Mouse (Mus musculus) midbrain, embryonic 14.5 days (tissue): ENCODE measurements around the gene Slc16a12. TPM values are rescaled to one million over a fixed set of nuclear protein-coding genes. Genes with fewer than 3 reads are reported as not detected.
"Not testable (repeated sequence)": the region's sequence is repeated elsewhere in the genome, so short reads cannot be mapped to it uniquely, and the experiment has no call there.

Experiments
- ATAC-seq: fragments of 200-750 bp; cut with Nextera tagmentation; 2 replicates; pipeline ENCODE4 v1.8.0; 2017; ENCODE audit warnings: moderate number of reproducible peaks, moderate library complexity; ENCODE audit not compliant: low FRiP score, low TSS enrichment
- DNase-seq: peaks from one replicate; pipeline ENCODE4 v3.0.0-alpha.2; 2015
- H3K27ac ChIP-seq: fragments of 300-500 bp; sonication (generic); replicated peaks from 2 replicates; pipeline ENCODE4 v1.5.1; 2014; ENCODE audit warnings: mild to moderate bottlenecking, low read depth, low read length, moderate library complexity
- H3K27me3 ChIP-seq: fragments of 300-500 bp; sonication (generic); 2 replicates; pipeline ENCODE4 v1.6.1; 2014; ENCODE audit warnings: low read length, control low read depth, mixed read lengths; ENCODE audit not compliant: control insufficient read depth, insufficient read depth
- H3K36me3 ChIP-seq: fragments of 300-500 bp; sonication (generic); 2 replicates; pipeline ENCODE4 v1.6.1; 2014; ENCODE audit warnings: low read length, control low read depth; ENCODE audit not compliant: control insufficient read depth, insufficient read depth
- H3K4me1 ChIP-seq: fragments of 300-500 bp; sonication (generic); 2 replicates; pipeline ENCODE4 v1.6.1; 2014; ENCODE audit warnings: mild to moderate bottlenecking, antibody characterized with exemption, low read length, control low read depth; ENCODE audit not compliant: control insufficient read depth, insufficient read depth
- H3K4me2 ChIP-seq: fragments of 300-500 bp; sonication (generic); 2 replicates; pipeline ENCODE4 v1.6.1; 2014; ENCODE audit warnings: mild to moderate bottlenecking, low read length, moderate library complexity
- H3K4me3 ChIP-seq: fragments of 300-500 bp; sonication (generic); replicated peaks from 2 replicates; pipeline ENCODE4 v1.5.1; 2014; ENCODE audit warnings: low read depth, low read length
- H3K9ac ChIP-seq: fragments of 300-500 bp; sonication (generic); replicated peaks from 2 replicates; pipeline ENCODE4 v1.6.1; 2014; ENCODE audit warnings: mild to moderate bottlenecking, low read length, moderate library complexity
- H3K9me3 ChIP-seq: fragments of 300-500 bp; sonication (generic); 2 replicates; pipeline ENCODE4 v1.6.1; 2016; ENCODE audit warnings: low read length, control low read depth, mixed read lengths; ENCODE audit not compliant: control insufficient read depth
- WGBS: fragments of 180-500 bp; shearing (Covaris S2); extraction: QIAGEN DNeasy Blood & Tissue Kit; methylation state at CpG from one replicate; pipeline ENCODE4 v1.1.7; 2014; 5-methylcytosine and 5-hydroxymethylcytosine counted together
- polyA plus RNA-seq: library from polyadenylated mRNA; unstranded; fragments of >200 nt; fragmentation: Nextera tagmentation; extraction: Ambion mirVana; gene quantifications from 2 replicates; pipeline ENCODE4 v1.2.1, GENCODE M21; 2014

Slc16a12 gene
- polyA plus RNA-seq, 1 experiment from 2014 or later, result 4.1 TPM

DNA sequence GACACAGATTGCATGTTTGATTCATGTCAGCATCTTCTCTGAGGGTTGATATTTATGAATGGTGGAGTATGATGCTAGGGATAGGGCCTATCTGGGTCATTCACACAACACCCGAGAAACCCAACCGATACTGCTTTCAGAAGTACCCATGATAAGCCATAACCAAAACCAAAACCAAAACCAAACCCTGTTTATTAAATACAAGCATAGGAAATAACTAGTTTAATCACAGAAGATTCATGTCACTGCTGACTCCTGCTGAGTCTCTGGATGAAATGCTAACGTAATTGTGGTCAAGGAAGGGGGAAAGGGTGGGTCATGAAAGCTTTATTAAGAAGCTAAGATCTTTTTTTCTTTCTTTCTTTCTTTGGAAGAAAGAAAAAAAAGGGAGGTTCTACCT, 96.8 kb downstream of the Slc16a12 start:
- no peak for ATAC-seq
- no peak overlapping the region for H3K9ac ChIP-seq
- H3K27me3 ChIP-seq, result no peaks in the 10 kb centered on the region
- WGBS, result 89% methylated on average over 3 of the region's 3 CpGs
- DNase-seq, result no peak
- H3K36me3 ChIP-seq, result no peaks in the 10 kb centered on the region
- H3K9me3 ChIP-seq, result no peaks in the 10 kb centered on the region
- no peak overlapping the region for H3K4me3 ChIP-seq
- H3K4me2 ChIP-seq, result no peak overlapping the region
- H3K27ac ChIP-seq, result no peak overlapping the region
- H3K4me1 ChIP-seq, result no peaks in the 10 kb centered on the region

DNA sequence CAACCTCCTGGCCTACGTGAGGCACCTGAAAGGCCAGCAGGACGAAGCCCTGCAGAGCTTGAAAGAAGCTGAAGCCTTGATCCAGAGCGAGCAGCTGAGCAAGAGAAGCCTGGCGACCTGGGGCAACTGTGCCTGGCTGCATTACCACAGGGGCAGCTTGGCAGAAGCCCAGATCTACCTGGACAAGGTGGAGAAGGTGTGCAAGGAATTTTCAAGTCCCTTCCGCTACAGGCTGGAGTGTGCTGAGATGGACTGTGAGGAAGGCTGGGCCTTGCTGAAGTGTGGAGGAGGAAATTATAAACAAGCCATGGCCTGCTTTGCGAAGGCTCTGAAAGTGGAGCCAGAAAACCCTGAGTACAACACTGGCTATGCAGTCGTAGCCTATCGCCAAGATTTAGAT, 99.5 kb downstream of the Slc16a12 start:
- not testable (repeated sequence) for H3K4me3 ChIP-seq, H3K4me2 ChIP-seq, ATAC-seq, H3K36me3 ChIP-seq, H3K9me3 ChIP-seq, DNase-seq, H3K27me3 ChIP-seq, H3K9ac ChIP-seq, H3K27ac ChIP-seq, H3K4me1 ChIP-seq
- 93% methylated on average over 7 of the region's 8 CpGs for WGBS

GRCm38 (mm10) chr19:34642616-34643015, 104.5 kb downstream of the Slc16a12 start:
- Histone ChIP-seq H3K36me3 (no peaks in the 10 kb centered on the region), H3K9ac (no peak overlapping the region), H3K4me2 (no peak overlapping the region), H3K4me3 (no peak overlapping the region), H3K27me3 (no peaks in the 10 kb centered on the region), H3K27ac (no peak overlapping the region), H3K4me1 (no peaks in the 10 kb centered on the region), H3K9me3 (no peaks in the 10 kb centered on the region)
- ATAC-seq, result no peak
- DNase-seq, result no peak
- WGBS, result 82% methylated on average over 5 of the region's 5 CpGs

- no peak within 1 kb of the TSS for H3K4me3 ChIP-seq
- no peaks in the 10 kb centered on the region for H3K27me3 ChIP-seq
- no peak within 1 kb of the TSS for H3K27ac ChIP-seq
- no peak for ATAC-seq
- no peak within 1 kb of the TSS for H3K4me2 ChIP-seq
- no peaks in the 10 kb centered on the region for H3K9me3 ChIP-seq
- H3K36me3 ChIP-seq, result no peaks in the 10 kb centered on the region
- WGBS, result 62% methylated on average over 4 of the region's 4 CpGs
- DNase-seq, result no peak
- H3K9ac ChIP-seq, result no peak within 1 kb of the TSS
- H3K4me1 ChIP-seq, result no peaks in the 10 kb centered on the region
These were observed 106.5 kb downstream of the Slc16a12 start, which contains the start of the genes Ifit1bl2 and Ifit1 for GRCm38 (mm10) chr19:34640623-34641022. Gene Ifit1bl2 (minus strand): TSS chr19:34640743. Gene Ifit1 (plus strand): TSS chr19:34640871.

DNA sequence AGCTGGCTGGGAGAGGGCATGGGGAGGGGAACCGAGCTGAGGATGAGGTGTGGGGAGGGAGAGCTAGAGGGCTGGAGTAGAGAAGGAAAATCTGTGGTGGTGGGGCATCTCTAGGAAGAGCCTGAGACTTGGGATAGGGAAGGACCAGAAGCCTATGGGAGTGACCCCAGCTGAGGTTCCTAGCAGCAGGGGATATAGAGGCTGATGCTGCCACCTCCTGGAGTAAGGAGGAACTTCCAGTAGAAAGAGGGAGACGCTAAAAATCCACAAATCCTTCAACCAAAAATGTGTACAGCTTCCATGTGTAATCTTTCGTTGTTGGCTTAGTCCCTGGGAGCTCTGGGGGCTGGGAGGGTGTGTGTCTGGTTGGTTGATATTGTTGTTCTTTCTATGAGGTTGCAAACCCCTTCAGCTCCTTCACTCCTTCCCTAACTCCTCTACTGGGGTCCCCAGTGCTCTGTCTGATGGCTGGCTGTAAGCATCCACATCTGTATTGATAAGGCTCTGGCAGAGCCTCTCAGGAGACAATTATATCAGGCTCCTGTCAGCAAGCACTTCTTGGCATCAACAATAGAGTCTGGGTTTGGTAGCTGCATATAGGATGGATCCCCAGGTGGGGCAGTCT, 110.0 kb downstream of the Slc16a12 start:
- H3K27ac ChIP-seq, result no peak overlapping the region
- DNase-seq (peak; percentile 76), ATAC-seq (peak; percentile 72)
- H3K27me3 ChIP-seq, result no peaks in the 10 kb centered on the region
- no peak overlapping the region for H3K9ac ChIP-seq
- WGBS, result 12% methylated on average over 3 of the region's 3 CpGs
- H3K4me1 ChIP-seq, result no peaks in the 10 kb centered on the region
- no peaks in the 10 kb centered on the region for H3K36me3 ChIP-seq
- no peaks in the 10 kb centered on the region for H3K9me3 ChIP-seq
- H3K4me3 ChIP-seq, result no peak overlapping the region
- H3K4me2 ChIP-seq, result no peak overlapping the region

GRCm38 (mm10) chr19:34633484-34633883, 113.6 kb downstream of the Slc16a12 start:
- Histone ChIP-seq H3K27me3 (no peaks in the 10 kb centered on the region), H3K36me3 (no peaks in the 10 kb centered on the region)
- no peak for DNase-seq

GRCm38 (mm10) chr19:34631487-34631886, 115.6 kb downstream of the Slc16a12 start:
- no peak for ATAC-seq

More at GRCm38 (mm10) chr19:34633484-34633883, 113.6 kb downstream of the Slc16a12 start:
- Histone ChIP-seq H3K9me3 (no peaks in the 10 kb centered on the region), H3K4me2 (no peak overlapping the region), H3K9ac (no peak overlapping the region), H3K4me3 (no peak overlapping the region), H3K4me1 (no peaks in the 10 kb centered on the region), H3K27ac (no peak overlapping the region)
- no peak for ATAC-seq
- 90% methylated on average over 2 of the region's 2 CpGs for WGBS

DNA sequence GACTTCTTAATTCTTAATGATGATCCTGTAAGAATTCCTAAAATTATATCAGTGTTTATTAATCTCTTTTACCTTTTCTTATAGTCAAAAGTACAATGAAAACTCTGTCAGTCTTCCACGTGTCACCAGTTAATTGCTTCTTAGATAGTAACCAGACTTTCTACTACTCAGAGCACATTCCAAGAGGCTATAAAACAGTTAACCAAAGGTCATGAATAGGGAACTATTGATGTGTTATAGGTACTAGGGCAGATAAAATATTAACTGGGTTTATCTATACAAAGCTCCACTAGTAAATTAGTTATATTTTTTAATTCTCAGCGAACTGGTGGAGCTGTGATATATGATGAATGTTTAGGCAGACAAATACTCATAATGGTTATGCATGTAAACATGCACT, 119.6 kb downstream of the Slc16a12 start:
- H3K27me3 ChIP-seq, result no peaks in the 10 kb centered on the region
- H3K4me1 ChIP-seq, result no peaks in the 10 kb centered on the region
- H3K9me3 ChIP-seq, result no peaks in the 10 kb centered on the region
- H3K4me2 ChIP-seq, result no peak overlapping the region
- no peaks in the 10 kb centered on the region for H3K36me3 ChIP-seq
- no peak for DNase-seq
- no peak for ATAC-seq
- 82% methylated on average over 2 of the region's 2 CpGs for WGBS
- H3K9ac ChIP-seq, result no peak overlapping the region
- no peak overlapping the region for H3K27ac ChIP-seq
- H3K4me3 ChIP-seq, result no peak overlapping the region

More at GRCm38 (mm10) chr19:34631487-34631886, 115.6 kb downstream of the Slc16a12 start:
- H3K4me3 ChIP-seq, result no peak overlapping the region
- H3K27me3 ChIP-seq, result no peaks in the 10 kb centered on the region
- H3K36me3 ChIP-seq, result no peaks in the 10 kb centered on the region
- H3K27ac ChIP-seq, result no peak overlapping the region
- H3K9me3 ChIP-seq, result no peaks in the 10 kb centered on the region
- no peaks in the 10 kb centered on the region for H3K4me1 ChIP-seq
- no peak for DNase-seq
- no peak overlapping the region for H3K4me2 ChIP-seq
- no peak overlapping the region for H3K9ac ChIP-seq

GRCm38 (mm10) chr19:34624663-34625062, 122.4 kb downstream of the Slc16a12 start:
- 87% methylated on average over 4 of the region's 4 CpGs for WGBS
- no peak overlapping the region for H3K9ac ChIP-seq
- no peak overlapping the region for H3K4me3 ChIP-seq
- H3K4me1 ChIP-seq, result no peaks in the 10 kb centered on the region
- no peaks in the 10 kb centered on the region for H3K9me3 ChIP-seq
- no peak for DNase-seq
- no peak overlapping the region for H3K27ac ChIP-seq
- H3K27me3 ChIP-seq, result no peaks in the 10 kb centered on the region
- no peaks in the 10 kb centered on the region for H3K36me3 ChIP-seq
- H3K4me2 ChIP-seq, result no peak overlapping the region
- no peak for ATAC-seq
